Mouse (Mus musculus) left cerebral cortex, adult 18-20 months (tissue): ENCODE data around the gene Fam185a. TPM values are rescaled to one million over a fixed set of nuclear protein-coding genes. Genes with fewer than 3 reads are reported as not detected.
A peak's percentile ranks its signal among the peaks of the same experiment; 100 is the strongest.

Source experiments
- DNase-seq, 2 experiments: peaks; one replicate each; pipeline ENCODE4 v3.0.0; 2021 to 2022; ENCODE audit warnings: low spot score in 2 of 2, mixed read lengths in 1 of 2
- total RNA-seq, 2 experiments: library from RNA; stranded (reverse); gene quantifications; 2 replicates each; pipeline ENCODE4 v1.2.3; 2021

Fam185a gene
- total RNA-seq, 2 experiments from 2014 or later = 14.6 to 15.2 TPM

DNA sequence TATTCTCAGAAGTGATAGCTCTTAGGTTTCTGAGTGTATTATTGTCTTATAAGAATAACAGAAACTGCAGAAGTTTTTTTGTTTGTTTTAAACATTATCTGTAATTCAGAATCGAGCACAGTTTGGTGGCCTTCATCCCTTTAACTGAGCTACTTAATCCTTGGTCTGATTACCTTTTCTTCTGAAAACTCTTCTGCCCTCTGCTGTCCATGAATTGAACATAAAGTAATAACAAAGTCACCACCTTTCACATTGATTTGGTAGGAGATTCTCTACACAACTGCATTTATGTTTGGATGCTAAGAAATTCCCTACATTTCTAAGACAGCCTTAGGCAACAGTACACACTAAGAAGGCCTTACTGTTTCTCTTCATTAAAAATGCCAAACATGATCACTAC, 4.1 kb upstream of the Fam185a start:
- no peak for DNase-seq

DNA sequence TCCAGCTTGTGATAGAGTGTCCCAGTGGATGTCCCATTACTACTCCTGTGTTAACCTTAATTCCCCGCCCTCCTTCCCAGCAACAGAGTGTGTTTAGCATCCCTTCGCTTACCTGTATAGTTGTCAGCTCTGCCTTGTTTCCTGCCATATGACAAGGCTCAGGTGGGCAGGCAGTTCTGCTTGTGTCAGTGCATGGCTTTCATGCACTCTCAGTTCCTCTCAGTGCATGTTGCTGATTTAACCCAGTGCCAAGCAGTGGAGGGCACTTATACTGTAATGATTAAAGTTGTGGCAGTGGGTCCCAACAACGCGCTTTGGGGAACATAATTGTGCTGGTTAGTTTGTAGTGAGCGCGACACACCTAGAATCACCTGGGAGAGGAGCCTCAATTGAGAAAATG, 1.9 kb downstream of the Fam185a start:
- no peak for DNase-seq

DNA sequence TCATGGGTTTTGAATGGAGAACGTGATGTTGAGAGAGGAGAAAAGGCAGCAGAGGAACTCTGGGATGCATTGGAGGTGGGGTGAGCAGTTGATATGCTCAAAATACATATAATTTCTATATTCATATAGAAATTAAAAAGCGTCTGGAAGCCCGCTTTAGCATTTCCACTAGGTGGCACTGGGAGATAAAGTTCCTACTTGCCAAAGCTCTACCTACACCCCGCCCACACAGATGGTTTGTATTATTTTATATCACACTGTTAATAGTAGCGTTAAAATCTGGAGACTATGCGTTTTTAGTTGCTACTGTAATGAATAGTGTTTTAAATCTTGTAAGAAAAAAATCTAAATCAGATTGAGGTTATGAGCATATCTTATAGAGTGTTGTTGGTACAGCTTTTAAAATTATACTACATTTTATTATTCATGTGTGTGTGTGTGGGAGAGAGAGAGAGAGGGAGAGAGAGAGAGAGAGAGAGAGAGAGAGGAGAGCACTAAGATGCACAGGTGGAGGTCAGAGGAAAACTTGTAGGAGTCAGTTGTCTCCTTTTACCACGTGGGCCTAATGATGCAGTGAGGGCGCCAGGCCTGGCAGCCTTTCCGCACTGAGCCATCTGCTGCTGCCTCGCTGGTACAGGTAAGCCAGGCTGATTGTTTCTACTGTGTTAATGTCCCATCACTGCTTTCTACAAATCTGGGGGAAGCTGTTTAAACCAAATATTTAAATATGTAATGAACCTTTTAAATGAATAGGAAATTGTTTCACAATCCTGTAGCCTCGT, 9.6 kb downstream of the Fam185a start:
- DNase-seq = peak in 1 of 2 experiments; percentile 31

DNA sequence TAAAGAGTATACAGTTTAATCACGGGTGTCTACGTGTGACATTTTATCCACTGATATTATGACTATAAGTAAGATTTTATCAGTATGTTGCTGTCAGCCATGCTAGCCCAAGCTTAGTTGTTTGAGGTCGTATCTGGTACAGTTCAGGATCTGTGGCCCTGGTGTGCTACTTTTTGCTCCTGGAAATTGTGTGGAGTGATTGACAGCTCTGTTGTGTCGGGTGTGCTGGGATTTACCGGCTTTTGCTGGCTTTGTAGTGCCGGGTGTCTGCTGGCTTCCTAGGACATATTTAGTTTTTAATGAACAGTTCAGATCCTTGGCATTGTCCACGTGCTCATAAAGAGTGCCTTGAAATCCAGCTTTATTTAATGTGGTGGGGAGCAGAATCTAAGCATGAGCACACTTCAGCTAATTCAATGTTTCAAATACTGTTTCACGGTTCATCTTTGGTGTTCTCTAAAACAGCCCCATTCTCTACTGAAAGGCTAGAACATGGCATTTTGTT, 11.8 kb downstream of the Fam185a start:
- no peak for DNase-seq

DNA sequence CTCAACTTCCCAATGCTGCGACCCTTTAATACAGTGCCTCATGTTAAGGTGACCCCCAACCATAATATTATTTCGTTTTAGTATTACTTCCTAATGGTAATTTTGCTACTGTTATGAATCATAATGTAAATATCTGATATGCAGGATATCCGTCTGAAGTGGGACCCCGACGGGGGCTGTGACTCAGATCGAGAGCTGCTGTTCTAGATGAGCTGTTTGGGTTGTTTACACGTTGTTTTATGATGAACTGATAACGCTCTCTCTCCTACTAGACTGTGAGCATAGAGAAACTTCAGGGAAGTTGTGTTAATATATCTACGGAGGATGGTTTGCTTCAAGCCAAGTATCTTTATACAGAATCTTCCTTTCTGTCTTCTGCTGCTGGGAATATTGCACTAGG, 13.7 kb downstream of the Fam185a start:
- DNase-seq = no peak

DNA sequence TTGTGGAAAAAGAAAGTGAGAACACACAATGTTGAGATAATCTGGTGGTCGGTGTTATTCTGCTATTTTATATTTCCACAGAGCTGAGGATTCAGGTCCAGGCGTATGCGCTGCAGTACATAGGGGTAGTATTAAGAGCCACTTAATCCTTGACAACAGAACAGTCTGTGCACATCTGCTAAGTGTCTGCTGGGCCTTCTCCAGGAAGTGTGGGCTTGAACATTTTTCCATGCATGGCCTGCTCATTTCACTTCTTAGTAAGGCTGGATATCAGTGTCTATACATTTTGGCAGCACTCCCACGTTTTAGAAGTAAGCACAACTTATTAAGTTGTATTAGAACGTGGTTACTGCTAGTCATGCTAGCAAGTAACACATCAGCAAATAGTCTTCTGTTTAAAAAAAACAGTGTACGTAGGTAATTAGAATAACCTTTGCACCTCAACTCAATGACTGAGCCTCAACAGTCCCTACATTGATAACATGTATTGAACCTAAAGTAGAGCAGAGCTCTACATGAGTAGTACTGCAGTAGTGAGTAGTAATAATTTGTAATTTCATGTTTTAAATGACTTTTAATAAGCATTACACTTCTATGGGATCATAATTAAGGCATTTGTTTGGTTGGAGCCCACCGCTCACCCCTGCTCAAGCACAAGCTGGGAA, 14.8 kb downstream of the Fam185a start:
- DNase-seq = no peak

DNA sequence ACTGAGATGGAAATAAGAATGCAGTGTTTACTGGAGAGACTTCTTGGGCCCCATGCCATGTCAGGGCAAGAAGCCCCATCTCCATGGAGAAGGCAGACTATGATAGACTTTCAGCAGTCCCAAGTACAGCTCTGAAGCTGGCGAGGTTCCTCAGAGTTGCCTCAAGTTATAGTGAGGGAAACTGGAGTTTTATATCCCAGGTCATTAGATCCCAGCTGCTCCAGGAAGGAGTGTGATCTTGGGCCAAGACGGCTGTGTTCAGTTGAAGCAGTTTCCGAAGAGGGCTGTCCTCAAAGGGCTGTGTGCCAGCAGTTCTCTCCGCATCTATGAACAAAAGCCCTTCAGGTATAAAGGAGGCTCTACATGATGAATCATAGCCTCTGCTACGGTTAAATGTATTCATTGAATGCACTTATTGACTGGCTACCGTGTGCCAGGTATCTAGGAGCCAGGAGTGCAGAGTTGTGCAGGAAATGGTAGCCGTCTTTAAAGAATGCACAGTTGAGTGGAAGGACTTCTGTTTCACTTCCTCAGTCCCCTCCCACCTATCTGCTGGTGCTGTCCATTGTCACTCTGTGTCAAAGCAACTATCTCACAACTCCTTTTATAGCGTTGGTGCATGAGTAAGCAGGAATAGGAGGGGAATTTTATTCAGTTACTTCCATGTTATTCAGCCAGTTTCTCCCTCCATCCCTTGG, 16.2 kb downstream of the Fam185a start:
- no peak for DNase-seq

DNA sequence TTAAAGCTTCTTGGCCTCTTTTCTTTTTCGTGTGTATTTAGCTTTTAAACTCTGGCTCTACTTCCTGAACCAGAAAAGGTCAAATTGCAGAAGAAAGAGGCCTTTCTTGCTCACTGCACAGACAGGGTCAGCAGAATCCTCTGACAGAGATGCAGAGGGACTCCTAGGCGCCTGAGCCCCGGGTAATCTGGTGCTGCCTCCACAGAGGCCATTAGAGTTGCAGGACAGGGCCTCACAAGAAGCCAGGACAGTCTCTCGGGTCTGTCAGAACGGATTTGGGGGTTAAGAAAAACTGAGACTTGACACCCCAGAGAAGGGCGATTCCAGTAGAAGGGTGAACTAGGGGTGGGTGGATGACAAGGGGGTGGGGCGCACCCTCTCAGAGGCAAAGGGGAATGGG, 42.6 kb downstream of the Fam185a start:
- no peak for DNase-seq

DNA sequence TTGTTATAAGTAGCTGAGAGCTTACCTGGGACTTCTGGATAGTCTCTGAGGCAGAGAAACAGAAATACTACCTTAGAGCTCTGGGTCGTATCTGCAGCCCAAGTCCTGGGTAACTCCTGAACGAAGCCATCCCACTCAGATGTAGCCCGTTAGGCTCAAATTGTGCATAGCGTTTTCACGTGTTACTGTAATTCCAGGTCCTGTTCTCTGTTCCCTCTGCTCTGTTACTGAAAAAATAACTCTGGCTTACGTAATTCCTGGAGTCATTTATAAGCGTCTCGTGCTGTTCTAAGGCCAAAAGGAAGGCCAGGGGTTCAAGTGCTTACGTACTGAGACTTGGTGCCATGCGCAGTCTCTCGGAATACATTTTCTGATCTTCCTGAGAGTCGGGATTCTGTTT, 43.3 kb downstream of the Fam185a start:
- no peak for DNase-seq

DNA sequence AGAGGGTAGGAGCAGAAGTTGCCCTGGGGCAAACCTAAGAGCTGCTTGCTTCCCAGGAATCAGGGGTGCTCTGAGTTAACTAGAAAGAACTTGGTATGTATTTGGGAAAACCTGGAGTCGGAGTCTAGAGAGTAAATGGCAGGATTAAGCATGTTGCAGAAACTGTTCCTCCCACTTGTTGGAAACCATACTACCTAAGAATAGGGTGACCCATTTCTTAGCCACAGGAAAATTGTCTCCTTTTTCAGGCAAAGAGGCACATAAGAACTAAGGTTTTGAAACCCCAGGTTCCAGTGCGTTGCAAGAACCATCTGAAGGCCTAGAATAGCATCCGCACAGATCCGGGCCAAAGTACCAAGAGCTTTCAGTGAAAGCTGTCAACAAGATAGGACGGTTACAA, 53.7 kb downstream of the Fam185a start:
- no peak for DNase-seq

DNA sequence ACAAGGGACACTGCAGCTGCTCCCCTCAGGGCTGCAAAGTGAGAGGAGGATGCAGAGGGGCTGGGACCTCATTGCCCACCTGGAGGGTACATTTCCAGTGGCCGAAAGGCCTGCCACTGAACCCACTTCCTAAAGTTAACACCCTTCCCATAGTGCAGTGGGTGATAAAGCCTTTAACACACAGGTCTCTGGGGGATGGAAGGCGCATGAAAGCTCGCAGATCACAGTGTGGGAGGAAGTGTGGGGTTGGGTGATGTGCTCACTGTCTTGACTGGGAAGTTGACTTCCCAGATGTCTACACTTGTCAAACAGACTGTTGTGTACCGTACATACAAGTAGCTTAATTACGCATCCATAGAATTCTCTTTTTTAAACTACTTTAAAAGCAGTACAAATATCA, 55.0 kb downstream of the Fam185a start:
- no peak for DNase-seq

DNA sequence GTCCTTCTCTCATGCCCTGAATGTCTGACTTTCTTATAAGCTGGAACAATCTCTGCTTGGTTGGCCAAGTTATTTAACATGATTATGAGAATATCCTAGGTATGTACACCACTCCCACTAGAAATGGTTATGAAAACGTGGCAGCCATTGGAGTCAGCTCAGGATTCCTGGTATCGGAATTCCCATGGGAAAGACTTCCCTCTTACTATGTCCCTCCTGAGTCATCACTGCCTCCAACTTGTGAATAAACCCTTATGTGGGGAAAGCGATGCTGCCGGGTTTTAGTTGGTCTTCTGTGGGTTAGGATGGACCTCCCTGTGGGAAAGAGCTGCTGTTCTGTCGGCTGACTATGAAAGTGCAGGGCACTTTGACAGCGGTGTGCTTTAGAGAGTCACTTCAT, 56.8 kb downstream of the Fam185a start:
- DNase-seq = no peak

DNA sequence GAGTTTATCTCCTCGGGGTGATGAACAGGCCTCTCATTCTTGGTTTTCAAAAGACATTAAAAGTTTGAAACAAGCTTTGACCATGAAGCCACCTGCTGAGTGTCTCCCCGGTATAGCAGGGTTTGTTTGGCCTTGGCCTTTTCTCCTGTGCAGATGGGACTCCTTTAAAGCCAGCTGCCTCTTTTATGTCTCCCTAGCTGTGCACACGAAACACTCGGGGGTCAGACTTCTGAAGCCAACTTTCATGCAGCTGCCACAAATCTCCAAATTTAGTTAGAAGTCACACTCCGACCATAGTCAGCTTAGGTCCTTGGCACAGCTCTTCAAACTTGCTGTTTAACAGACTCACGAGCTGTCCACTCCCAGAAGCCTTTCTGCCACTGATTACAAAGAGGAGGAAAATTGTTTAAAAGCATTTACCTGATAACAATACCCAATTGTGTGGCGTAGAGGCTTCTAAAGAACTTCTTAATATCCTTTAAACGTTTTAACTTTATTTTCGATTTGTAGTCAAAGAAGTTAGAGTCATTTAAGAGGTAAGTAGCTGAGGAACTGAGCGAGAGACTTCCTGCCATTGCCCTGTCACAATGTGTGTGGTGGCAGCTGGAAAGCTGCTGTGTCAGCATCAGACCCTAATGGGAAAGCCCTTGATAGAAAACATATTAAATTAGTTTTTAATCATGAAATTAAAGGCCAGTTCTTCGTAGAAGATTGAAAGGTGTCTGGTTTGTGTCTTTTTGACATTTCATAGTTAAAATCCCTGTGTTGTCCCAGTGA, 57.9 kb downstream of the Fam185a start:
- DNase-seq = no peak

DNA sequence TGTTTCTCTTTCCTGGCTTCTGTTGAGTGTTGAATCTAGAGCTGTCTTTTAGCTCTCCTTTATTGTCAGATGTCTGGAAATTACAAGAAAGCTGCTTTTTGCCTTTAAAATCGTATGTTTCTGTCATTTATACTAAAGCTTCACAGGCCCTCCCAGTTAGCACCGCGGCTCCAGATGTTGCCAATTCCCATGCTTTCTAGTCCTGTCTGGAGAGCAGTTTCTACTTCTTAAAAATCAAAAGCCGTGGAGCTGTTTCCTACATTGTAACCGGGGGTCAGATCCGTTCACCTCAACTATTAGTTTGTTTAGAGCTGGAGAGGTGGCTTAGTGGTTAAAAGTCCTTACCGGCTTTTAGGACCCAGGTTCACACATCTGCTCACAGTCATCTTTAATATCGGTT, 58.5 kb downstream of the Fam185a start:
- DNase-seq = no peak

DNA sequence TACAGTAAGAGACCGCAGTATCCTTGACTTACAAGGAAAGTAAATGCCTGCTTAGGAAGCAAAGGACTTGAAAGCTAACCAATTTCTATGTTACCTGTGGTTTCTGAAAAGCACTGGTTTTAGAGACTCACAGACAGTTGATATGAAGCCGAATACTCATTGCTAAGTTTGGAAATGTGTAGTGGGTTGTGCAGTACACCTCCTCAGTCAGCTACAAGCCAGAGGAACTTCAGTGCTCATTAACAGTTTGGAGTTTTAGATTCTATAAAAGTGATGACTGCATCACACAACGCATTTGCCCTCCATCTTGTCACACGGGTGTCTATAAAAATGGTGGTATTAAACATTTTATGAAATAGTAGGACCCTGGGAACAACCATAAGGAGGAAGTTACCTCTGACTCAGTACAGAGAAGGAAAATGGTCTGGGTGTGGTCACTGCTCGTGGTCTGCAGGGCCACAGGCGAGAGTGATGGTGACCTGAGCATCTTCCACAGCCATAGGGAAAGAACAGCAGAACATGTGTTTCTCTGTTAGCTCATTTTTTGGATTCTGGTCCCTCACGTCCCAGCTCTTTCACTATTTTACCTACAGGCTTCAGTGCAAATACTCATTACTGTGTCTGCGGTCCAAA, 60.6 kb downstream of the Fam185a start:
- DNase-seq = no peak

DNA sequence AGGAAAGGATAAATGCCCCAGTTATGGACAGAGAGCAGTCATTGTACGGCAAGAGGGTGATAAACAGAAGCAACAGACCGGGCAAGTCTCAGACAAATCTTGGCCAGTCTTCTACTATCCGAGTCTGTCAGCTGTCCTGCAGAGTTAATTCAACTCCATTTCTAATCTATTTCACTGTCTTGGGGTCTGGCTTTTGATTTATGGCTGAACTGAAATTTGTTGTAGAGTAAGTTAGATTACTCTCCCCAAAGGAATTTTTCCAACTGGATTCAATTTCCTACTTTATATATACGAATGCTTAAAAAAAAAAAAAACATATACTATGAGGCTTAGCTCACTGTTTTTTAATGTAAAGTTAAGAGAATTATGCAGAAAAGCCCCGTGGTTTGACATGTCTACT, 62.0 kb downstream of the Fam185a start:
- DNase-seq = no peak

DNA sequence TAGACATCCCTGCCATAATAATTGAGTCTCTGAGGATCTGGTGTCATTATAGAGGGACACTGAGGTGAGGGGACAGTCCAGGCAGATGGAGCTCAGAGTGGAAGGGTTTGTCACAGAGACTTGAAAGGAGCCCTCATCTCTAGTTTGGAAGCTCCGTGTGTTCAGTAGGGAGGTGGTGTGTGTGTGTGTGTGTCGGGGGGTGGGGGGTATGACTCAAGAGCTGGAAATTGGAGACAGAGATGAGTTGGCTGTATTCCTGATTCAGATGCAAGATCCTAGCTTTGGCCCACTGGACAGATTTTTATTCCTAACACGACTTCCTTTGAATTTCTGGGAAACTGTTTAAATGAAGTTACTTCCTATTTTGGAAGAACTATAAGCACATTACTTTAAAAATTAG, 62.5 kb downstream of the Fam185a start:
- DNase-seq = no peak

DNA sequence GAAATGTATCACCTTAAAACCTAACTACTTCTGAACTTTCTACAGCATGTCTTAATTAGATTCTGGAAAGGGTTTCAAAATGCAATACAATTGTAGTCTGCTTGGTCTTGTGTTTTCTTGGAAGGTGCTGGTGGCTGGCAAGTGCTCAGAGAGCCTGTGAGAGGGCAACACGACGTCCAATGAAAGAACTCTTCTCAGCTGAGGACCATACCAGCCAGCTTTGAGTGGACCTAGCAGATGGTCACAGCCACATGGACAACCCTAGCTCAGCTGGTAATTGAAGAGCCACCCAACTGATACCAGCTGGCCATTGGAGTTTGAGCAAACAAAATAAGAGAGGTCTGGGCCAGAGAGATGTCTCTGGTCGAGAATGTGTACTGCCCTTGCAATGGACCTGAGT, 63.0 kb downstream of the Fam185a start:
- no peak for DNase-seq

DNA sequence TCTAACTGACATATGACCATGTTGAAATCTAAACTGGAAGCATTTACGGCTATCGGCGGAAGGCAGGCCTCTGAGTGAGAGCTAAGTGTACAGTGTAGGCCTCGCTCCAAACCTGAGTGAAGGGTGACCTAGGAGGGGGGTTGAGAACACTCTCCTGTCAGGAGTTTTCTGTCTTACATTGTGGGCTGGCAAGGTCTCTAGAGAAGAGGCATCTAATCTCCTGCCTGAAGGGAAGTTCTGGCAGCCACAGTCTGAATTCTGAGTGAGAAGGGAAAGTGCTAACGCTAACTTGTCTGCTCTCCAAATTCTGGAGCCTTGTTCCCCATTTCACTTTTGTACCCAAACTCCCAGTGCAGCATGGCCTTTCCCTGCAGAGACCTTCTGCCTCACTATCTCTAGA, 63.7 kb downstream of the Fam185a start:
- no peak for DNase-seq

DNA sequence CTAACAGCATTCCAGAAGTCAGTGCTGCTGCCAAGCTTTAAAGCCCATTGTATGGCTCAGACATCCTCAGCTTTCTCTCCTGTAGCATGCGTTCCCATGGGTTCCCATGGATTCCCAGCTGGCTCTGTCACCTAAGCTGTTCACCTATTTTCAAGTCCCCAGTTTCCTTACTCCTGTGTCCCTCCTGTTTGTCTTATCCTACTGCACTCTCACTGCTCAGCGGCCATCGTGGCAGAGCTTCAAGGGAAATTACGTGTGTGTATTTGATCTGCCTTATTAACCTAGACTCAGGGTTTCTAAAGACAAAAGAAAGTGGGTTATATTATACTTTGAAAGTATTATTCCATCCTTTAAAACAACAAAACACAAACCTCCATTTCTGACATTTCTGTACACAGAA, 64.4 kb downstream of the Fam185a start:
- DNase-seq = no peak

DNA sequence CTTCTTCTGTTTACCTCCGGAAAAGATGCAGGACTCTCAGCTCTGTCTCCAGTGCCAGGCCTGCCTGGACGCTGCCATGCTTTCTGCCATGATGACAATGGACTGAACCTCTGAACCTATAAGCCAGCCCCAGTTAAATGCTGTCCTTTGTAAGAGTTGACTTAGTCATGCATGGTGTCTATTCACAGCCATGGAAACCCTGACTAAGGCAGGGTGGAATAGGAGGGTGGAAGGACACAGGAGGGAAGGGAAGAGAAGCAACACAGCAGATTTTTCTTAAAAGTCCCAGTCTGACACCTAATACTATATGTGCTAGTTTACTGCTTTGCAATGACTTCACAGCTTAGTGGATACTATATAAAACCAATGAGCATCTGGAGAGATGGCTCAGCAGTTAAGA, 66.7 kb downstream of the Fam185a start:
- no peak for DNase-seq
